Mouse (Mus musculus): ENCODE results near the gene Osbpl3. TPM values are rescaled to one million over a fixed set of nuclear protein-coding genes. Genes with fewer than 3 reads are reported as not detected.
A peak's percentile ranks its signal among the peaks of the same experiment; 100 is the strongest.

Gene Osbpl3
- total and polyA plus RNA-seq, 3 experiments, result 0.16 TPM; not detected in 2

DNA sequence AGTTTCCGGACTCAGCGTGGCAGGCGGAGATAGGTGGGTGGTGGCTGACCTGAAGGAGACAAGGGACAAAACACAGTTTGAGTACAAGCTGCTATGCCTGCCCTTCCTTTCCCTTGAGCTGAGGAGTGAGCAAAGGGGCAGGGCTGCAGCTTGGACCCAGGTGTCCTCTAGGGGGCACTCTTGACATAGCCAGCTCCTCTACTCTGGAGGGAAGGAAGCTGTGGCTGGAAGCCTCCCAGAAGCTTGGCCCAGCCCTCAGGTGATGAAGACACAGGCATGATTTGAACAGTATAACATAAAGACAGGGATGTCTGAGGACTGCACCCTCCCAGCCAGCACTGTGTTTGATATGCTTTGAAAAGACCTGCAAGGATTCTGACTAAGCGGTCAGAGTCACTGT is 143.4 kb downstream of the Osbpl3 start:
- no peaks in the 10 kb centered on the region for H3K36me3 ChIP-seq (replicated peaks)
- H3K4me1 ChIP-seq (ENCODE audit: insufficient read depth, low read depth, low read length), result 0 out of 2 replicates have a peak, but pooled peaks cover 3% of the 10 kb centered on the region
- peaks cover 9% of the 10 kb centered on the region for H3K27me3 ChIP-seq (ENCODE audit: insufficient read depth, low read length)
- H3K9me3 ChIP-seq (replicated peaks), result no peaks in the 10 kb centered on the region
- no peak for ATAC-seq (ENCODE audit: extremely low read depth, insufficient number of reproducible peaks, low FRiP score, poor library complexity, severe bottlenecking)
- DNase-seq (ENCODE audit: low spot score), result peak; percentile 30
- no peak overlapping the region for H3K4me3 ChIP-seq (ENCODE audit: low read depth, low read length)
- TF ChIP-seq GATA1 (IDR thresholded peaks at IDR 0.05; ENCODE audit: borderline replicate concordance, low read length) (no peak), TAL1 (conservative IDR thresholded peaks at IDR 0.05; ENCODE audit: low read depth, low read length) (no peak), GATA2 (IDR thresholded peaks at IDR 0.05; ENCODE audit: borderline replicate concordance, low read depth, low read length) (no peak), POLR2AphosphoS5 (IDR thresholded peaks at IDR 0.05; ENCODE audit: insufficient replicate concordance, low read depth, low read length) (no peak), CTCF (IDR thresholded peaks at IDR 0.05; ENCODE audit: low read depth, low read length) (peak; percentile 67)

DNA sequence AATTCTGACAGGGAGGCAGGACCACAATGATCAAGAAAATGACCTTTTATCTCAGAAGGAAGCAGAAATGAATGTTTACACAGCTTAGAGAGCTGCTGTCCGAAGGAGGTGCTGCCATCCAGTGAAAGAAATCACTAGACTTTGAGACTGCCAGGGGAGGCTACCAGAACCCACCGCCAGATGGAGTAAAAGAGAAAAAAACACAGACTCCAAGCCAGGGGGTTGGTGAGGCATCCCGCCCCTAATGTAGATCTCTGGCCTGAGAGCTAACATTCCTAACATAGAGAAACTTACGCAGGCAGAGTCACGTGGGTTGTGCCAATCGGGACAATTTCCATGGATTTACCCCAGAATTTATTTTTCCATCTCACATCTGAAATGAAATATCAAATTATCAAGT is 147.0 kb downstream of the Osbpl3 start:
- DNase-seq (ENCODE audit: low spot score), result no peak
- TF ChIP-seq GATA1 (IDR thresholded peaks at IDR 0.05; ENCODE audit: borderline replicate concordance, low read length) (no peak), TAL1 (conservative IDR thresholded peaks at IDR 0.05; ENCODE audit: low read depth, low read length) (no peak)
- Histone ChIP-seq H3K36me3 (replicated peaks) (no peaks in the 10 kb centered on the region), H3K4me1 (ENCODE audit: insufficient read depth, low read depth, low read length) (peaks cover 3% of the 10 kb centered on the region; the same call in 1 of the 2 replicates), H3K4me3 (ENCODE audit: low read depth, low read length) (no peak overlapping the region), H3K9me3 (replicated peaks) (no peaks in the 10 kb centered on the region), H3K27me3 (ENCODE audit: insufficient read depth, low read length) (peaks cover 11% of the 10 kb centered on the region)
- no peak for ATAC-seq (ENCODE audit: extremely low read depth, insufficient number of reproducible peaks, low FRiP score, poor library complexity, severe bottlenecking)

DNA sequence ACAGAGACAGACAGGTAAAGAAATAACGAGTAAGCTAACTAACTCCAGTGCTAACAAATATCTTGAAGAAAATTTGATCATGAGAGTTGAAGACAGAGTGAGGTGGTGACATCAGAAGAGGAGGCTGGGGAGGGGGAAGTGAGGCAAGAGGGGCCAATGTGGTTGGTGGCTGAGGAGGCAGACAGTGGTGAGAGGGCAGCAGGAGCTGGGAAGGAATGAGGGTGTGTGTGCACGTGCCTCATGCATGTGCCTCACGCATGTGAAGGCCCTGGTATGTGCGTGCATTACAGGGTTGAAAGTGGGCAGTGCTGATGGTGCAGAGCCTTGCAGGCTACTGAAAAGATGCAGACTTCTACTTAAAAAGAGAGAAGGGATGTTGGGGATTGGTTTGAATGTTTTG is 149.4 kb downstream of the Osbpl3 start:
- H3K27me3 ChIP-seq (ENCODE audit: insufficient read depth, low read length), result peaks cover 22% of the 10 kb centered on the region
- no peak overlapping the region for H3K4me3 ChIP-seq (ENCODE audit: low read depth, low read length)
- H3K4me1 ChIP-seq (ENCODE audit: insufficient read depth, low read depth, low read length), result peaks cover 5% of the 10 kb centered on the region
- ATAC-seq (ENCODE audit: extremely low read depth, insufficient number of reproducible peaks, low FRiP score, poor library complexity, severe bottlenecking), result no peak
- DNase-seq (ENCODE audit: low spot score), result no peak
- no peaks in the 10 kb centered on the region for H3K9me3 ChIP-seq (replicated peaks)
- TF ChIP-seq POLR2AphosphoS5 (IDR thresholded peaks at IDR 0.05; ENCODE audit: insufficient replicate concordance, low read depth, low read length) (no peak), GATA1 (IDR thresholded peaks at IDR 0.05; ENCODE audit: borderline replicate concordance, low read length) (no peak), CTCF (IDR thresholded peaks at IDR 0.05; ENCODE audit: low read depth, low read length) (no peak), GATA2 (IDR thresholded peaks at IDR 0.05; ENCODE audit: borderline replicate concordance, low read depth, low read length) (no peak), TAL1 (conservative IDR thresholded peaks at IDR 0.05; ENCODE audit: low read depth, low read length) (no peak)
- no peaks in the 10 kb centered on the region for H3K36me3 ChIP-seq (replicated peaks)

DNA sequence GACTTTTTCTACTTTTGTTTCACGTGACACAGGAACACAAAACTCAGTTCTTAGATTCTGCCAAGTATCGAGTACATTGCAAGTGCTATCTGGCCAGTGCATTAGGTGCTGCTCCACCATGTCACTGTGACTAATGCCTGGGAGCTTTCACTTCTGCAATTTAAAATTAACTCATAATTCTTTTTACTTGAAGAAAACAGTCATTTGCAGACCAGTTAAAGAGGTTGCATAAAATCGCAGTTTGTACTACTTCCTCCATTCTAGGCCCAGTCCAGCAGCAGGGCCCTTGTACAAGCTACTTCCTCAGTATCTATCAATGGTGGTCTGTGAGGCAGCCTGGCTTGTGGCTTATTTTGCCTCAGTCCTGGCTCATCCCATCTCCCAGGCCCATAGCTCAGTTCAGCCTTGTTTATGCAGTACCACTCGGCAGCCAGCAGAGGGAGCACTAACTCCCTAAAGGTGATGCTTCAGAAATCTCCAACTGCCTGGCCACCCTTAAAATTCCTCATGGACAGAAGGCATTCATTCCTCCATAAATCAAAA is 151.0 kb downstream of the Osbpl3 start:
- H3K36me3 ChIP-seq (replicated peaks), result no peaks in the 10 kb centered on the region
- peak; percentile 51 for DNase-seq (ENCODE audit: low spot score)
- H3K9me3 ChIP-seq (replicated peaks), result no peaks in the 10 kb centered on the region
- peaks cover 5% of the 10 kb centered on the region for H3K4me1 ChIP-seq (ENCODE audit: insufficient read depth, low read depth, low read length)
- H3K4me3 ChIP-seq (ENCODE audit: low read depth, low read length), result no peak overlapping the region
- no peak for ATAC-seq (ENCODE audit: extremely low read depth, insufficient number of reproducible peaks, low FRiP score, poor library complexity, severe bottlenecking)
- H3K27me3 ChIP-seq (ENCODE audit: insufficient read depth, low read length), result peaks cover 21% of the 10 kb centered on the region
- TF ChIP-seq GATA2 (IDR thresholded peaks at IDR 0.05; ENCODE audit: borderline replicate concordance, low read depth, low read length) (no peak), CTCF (IDR thresholded peaks at IDR 0.05; ENCODE audit: low read depth, low read length) (peak; percentile 95)

DNA sequence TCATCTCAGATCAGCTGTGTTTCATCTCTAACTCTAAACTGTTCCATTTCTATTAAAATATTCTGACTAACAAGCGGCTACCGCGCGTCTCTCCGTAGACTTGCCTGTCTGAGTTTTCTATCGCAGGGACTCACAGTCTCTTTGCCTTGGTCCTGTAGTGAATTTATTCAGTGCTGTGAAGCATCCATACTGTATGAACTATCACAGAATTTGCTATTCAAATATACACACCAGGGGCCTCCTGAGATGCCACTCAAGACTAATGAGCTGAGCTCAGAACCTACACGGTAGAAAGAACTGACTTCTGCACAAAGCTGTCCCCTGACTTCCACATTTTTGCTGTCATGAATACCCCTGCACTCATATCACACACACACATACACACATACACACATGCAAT is 154.9 kb downstream of the Osbpl3 start:
- Histone ChIP-seq H3K4me3 (ENCODE audit: low read depth, low read length) (no peak overlapping the region), H3K9me3 (replicated peaks) (no peaks in the 10 kb centered on the region), H3K36me3 (replicated peaks) (no peaks in the 10 kb centered on the region), H3K27me3 (ENCODE audit: insufficient read depth, low read length) (peaks cover 34% of the 10 kb centered on the region), H3K4me1 (ENCODE audit: insufficient read depth, low read depth, low read length) (peaks cover 5% of the 10 kb centered on the region)
- DNase-seq (ENCODE audit: low spot score) (no peak), ATAC-seq (ENCODE audit: extremely low read depth, insufficient number of reproducible peaks, low FRiP score, poor library complexity, severe bottlenecking) (no peak)
- TF ChIP-seq GATA2 (IDR thresholded peaks at IDR 0.05; ENCODE audit: borderline replicate concordance, low read depth, low read length) (no peak), TAL1 (conservative IDR thresholded peaks at IDR 0.05; ENCODE audit: low read depth, low read length) (no peak), POLR2AphosphoS5 (IDR thresholded peaks at IDR 0.05; ENCODE audit: insufficient replicate concordance, low read depth, low read length) (no peak), CTCF (IDR thresholded peaks at IDR 0.05; ENCODE audit: low read depth, low read length) (no peak), GATA1 (IDR thresholded peaks at IDR 0.05; ENCODE audit: borderline replicate concordance, low read length) (no peak)

DNA sequence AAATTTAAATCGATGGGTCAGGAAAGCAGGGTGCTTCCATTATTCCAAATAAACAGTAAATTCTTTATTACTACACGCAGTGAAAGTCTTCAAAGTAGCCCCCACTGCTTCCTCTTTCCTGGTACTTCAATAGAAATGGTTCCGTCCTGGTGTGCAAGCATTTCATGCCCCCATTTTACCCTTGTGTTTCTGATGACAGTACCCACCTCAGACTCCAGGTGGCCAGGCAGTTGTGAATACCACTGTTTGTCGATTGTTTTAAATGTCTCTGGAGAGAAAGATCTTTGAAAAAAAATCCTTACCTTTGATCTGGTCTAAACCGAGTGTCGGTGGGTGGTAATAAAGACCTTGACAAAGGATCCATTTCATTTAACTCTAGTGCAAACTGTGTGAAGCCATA is 155.4 kb downstream of the Osbpl3 start:
- no peak overlapping the region for H3K4me3 ChIP-seq (ENCODE audit: low read depth, low read length)
- peaks cover 6% of the 10 kb centered on the region for H3K4me1 ChIP-seq (ENCODE audit: insufficient read depth, low read depth, low read length)

DNA sequence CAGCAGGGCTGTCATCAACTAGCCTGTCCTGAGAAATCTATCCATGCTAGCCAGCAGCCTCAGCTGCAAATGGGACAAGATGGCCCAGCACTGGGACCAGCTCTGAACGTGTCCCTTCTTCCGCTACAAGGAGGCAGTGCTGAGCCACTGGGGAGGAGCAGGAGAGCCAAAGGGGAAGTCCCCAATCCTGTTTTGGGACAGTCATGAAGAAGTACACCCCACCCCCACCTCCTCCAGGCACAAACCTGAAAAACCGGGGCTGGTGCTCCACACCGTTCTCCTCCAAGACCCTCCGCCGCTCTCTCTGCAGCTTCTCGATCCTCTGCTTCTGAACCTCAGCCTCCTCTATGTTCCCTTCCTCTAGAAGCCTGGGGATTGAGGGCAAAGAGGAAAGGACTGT is 156.9 kb downstream of the Osbpl3 start:
- Histone ChIP-seq H3K4me1 (ENCODE audit: insufficient read depth, low read depth, low read length) (peaks cover 20% of the 10 kb centered on the region), H3K36me3 (replicated peaks) (no peaks in the 10 kb centered on the region), H3K9me3 (replicated peaks) (no peaks in the 10 kb centered on the region), H3K4me3 (ENCODE audit: low read depth, low read length) (no peak overlapping the region), H3K27me3 (ENCODE audit: insufficient read depth, low read length) (peaks cover 31% of the 10 kb centered on the region)
- no peak for DNase-seq (ENCODE audit: low spot score)
- TF ChIP-seq GATA2 (IDR thresholded peaks at IDR 0.05; ENCODE audit: borderline replicate concordance, low read depth, low read length) (no peak), GATA1 (IDR thresholded peaks at IDR 0.05; ENCODE audit: borderline replicate concordance, low read length) (no peak), POLR2AphosphoS5 (IDR thresholded peaks at IDR 0.05; ENCODE audit: insufficient replicate concordance, low read depth, low read length) (no peak), TAL1 (conservative IDR thresholded peaks at IDR 0.05; ENCODE audit: low read depth, low read length) (no peak), CTCF (IDR thresholded peaks at IDR 0.05; ENCODE audit: low read depth, low read length) (no peak)
- no peak for ATAC-seq (ENCODE audit: extremely low read depth, insufficient number of reproducible peaks, low FRiP score, poor library complexity, severe bottlenecking)

More for the DNA sequence above, 155.4 kb downstream of the Osbpl3 start:
- DNase-seq (ENCODE audit: low spot score) (no peak), ATAC-seq (ENCODE audit: extremely low read depth, insufficient number of reproducible peaks, low FRiP score, poor library complexity, severe bottlenecking) (no peak)
- TF ChIP-seq POLR2AphosphoS5 (IDR thresholded peaks at IDR 0.05; ENCODE audit: insufficient replicate concordance, low read depth, low read length) (no peak), GATA2 (IDR thresholded peaks at IDR 0.05; ENCODE audit: borderline replicate concordance, low read depth, low read length) (no peak), TAL1 (conservative IDR thresholded peaks at IDR 0.05; ENCODE audit: low read depth, low read length) (no peak), CTCF (IDR thresholded peaks at IDR 0.05; ENCODE audit: low read depth, low read length) (no peak), GATA1 (IDR thresholded peaks at IDR 0.05; ENCODE audit: borderline replicate concordance, low read length) (no peak)
- Histone ChIP-seq H3K9me3 (replicated peaks) (no peaks in the 10 kb centered on the region), H3K36me3 (replicated peaks) (no peaks in the 10 kb centered on the region), H3K27me3 (ENCODE audit: insufficient read depth, low read length) (peaks cover 31% of the 10 kb centered on the region)
